15 mouse cellular contexts compared by ENCODE assay signal in genomic region chr19:10974238-10974865, GRCm38 (mm10). TPM values are rescaled to one million over a fixed set of nuclear protein-coding genes. Genes with fewer than 3 reads are reported as not detected.
DNase-seq lines count a peak whose midpoint lies in the region; ATAC-seq and TF ChIP-seq lines count a peak whose summit lies in the region.
"Had no signal": no experiment of that assay in that cellular context is flagged by ENCODE, and none has a peak within 500 bp of the region (broad histone marks: within the 10 kb centered on the region; RNA-seq: fewer than 3 reads in every experiment).

Gene Ms4a10 (minus strand): TSS chr19:10974670.

- no peaks in the 10 kb centered on the region for H3K36me3 ChIP-seq in kidney, embryonic 16.5 days (ENCODE audit: insufficient read depth, low read length)
- no peaks in the 10 kb centered on the region for H3K36me3 ChIP-seq in E14TG2a.4 (ENCODE audit: insufficient read depth, low read length)
- no peaks in the 10 kb centered on the region for H3K36me3 ChIP-seq in limb, embryonic 12.5 days
- H3K36me3 ChIP-seq: forebrain, embryonic 15.5 days; midbrain, embryonic 15.5 days had no signal

- peaks cover 13% of the 10 kb centered on the region for H3K4me1 ChIP-seq in kidney, embryonic 16.5 days (ENCODE audit: insufficient read depth, low read length)
- peaks cover 53% of the 10 kb centered on the region for H3K4me1 ChIP-seq in E14TG2a.4 (replicated peaks; ENCODE audit: low read depth, low read length)
- H3K4me1 ChIP-seq in limb, embryonic 12.5 days (replicated peaks), result no peaks in the 10 kb centered on the region
- H3K4me1 ChIP-seq: forebrain, embryonic 15.5 days had no signal

- no peak within 1 kb of the TSS for H3K4me2 ChIP-seq in kidney, embryonic 16.5 days (replicated peaks; ENCODE audit: low read depth, low read length)
- no peak within 1 kb of the TSS for H3K4me2 ChIP-seq in limb, embryonic 12.5 days
- H3K4me2 ChIP-seq: forebrain, embryonic 15.5 days; midbrain, embryonic 15.5 days had no signal

- TF ChIP-seq CTCF in E14TG2a.4 (conservative IDR thresholded peaks at IDR 0.05; ENCODE audit: low read length), result no peak

- peak within 1 kb of the TSS; percentile 12; the same call in 1 of the 2 replicates for H3K9ac ChIP-seq in kidney, embryonic 16.5 days (replicated peaks; ENCODE audit: low read length)
- H3K9ac ChIP-seq in limb, embryonic 12.5 days (replicated peaks), result no peak within 1 kb of the TSS
- H3K9ac ChIP-seq: forebrain, embryonic 15.5 days; liver, embryonic 14.5 days; midbrain, embryonic 15.5 days had no signal

- H3K9me3 ChIP-seq in kidney, embryonic 16.5 days (ENCODE audit: low read length), result peaks cover 6% of the 10 kb centered on the region; the same call in 1 of the 2 replicates
- H3K9me3 ChIP-seq in E14TG2a.4 (ENCODE audit: low read length), result peaks cover 6% of the 10 kb centered on the region
- 0 out of 2 replicates have a peak, but pooled peaks cover 6% of the 10 kb centered on the region for H3K9me3 ChIP-seq in limb, embryonic 12.5 days
- H3K9me3 ChIP-seq: forebrain, embryonic 15.5 days; midbrain, embryonic 15.5 days had no signal

- peak; percentile 11 for DNase-seq in embryo, embryonic 10 days (ENCODE audit: low spot score)
- DNase-seq in embryo, embryonic 10.5 days (ENCODE audit: low spot score), result no peak
- DNase-seq in kidney, adult 9 months, result no peak
- DNase-seq: right cerebral cortex, postnatal 4 days; thymus, adult 2 months had no signal

- no peaks in the 10 kb centered on the region for H3K27me3 ChIP-seq in kidney, embryonic 16.5 days (ENCODE audit: insufficient read depth, low read length)
- H3K27me3 ChIP-seq in E14TG2a.4 (ENCODE audit: insufficient read depth, low read length), result peaks cover 6% of the 10 kb centered on the region; the same call in 1 of the 2 replicates
- H3K27me3 ChIP-seq in limb, embryonic 12.5 days, result no peaks in the 10 kb centered on the region
- H3K27me3 ChIP-seq: forebrain, embryonic 15.5 days; midbrain, embryonic 15.5 days had no signal

- WGBS in kidney, embryonic 16.5 days, result 16% methylated on average over 4 of the region's 4 CpGs
- WGBS in limb, embryonic 12.5 days, result 23% methylated on average over 4 of the region's 4 CpGs

- peak within 1 kb of the TSS; percentile 45; the same call in 1 of the 2 replicates for H3K27ac ChIP-seq in kidney, embryonic 16.5 days (ENCODE audit: low read length)
- no peak within 1 kb of the TSS; the same call in 1 of the 2 replicates for H3K27ac ChIP-seq in limb, embryonic 12.5 days
- H3K27ac ChIP-seq: forebrain, embryonic 15.5 days; liver, embryonic 14.5 days; midbrain, embryonic 15.5 days had no signal

- no peak within 1 kb of the TSS for H3K4me3 ChIP-seq in kidney, embryonic 16.5 days (ENCODE audit: low read length)
- peak within 1 kb of the TSS; percentile 43 for H3K4me3 ChIP-seq in E14TG2a.4 (replicated peaks; ENCODE audit: low read length)
- H3K4me3 ChIP-seq in limb, embryonic 12.5 days (replicated peaks), result no peak within 1 kb of the TSS
- H3K4me3 ChIP-seq: forebrain, embryonic 15.5 days; midbrain, embryonic 15.5 days had no signal

- ATAC-seq in kidney, embryonic 16.5 days (ENCODE audit: low FRiP score, low TSS enrichment), result peak; percentile 63
- ATAC-seq in limb, embryonic 12.5 days (ENCODE audit: insufficient number of reproducible peaks, insufficient read depth, low FRiP score, low TSS enrichment, low read depth), result peak; percentile 52; the same call in 1 of the 2 replicates
- no peak for ATAC-seq in granulocyte monocyte progenitor cell, adult 5-6 weeks (replicated peaks; ENCODE audit: poor library complexity, severe bottlenecking)
- ATAC-seq in megakaryocyte progenitor cell, adult 5-6 weeks (replicated peaks; ENCODE audit: poor library complexity), result no peak
- ATAC-seq: forebrain, embryonic 15.5 days; midbrain, embryonic 15.5 days had no signal

RNA-seq across cellular contexts. Expression of gene Ms4a10, which starts in this region (rescaled TPM):
- polyA plus RNA-seq in kidney, embryonic 16.5 days (2015; fragmentation: Nextera tagmentation; extraction: Ambion mirVana), result not detected in 2 replicates
- not detected in 2 replicates for polyA plus RNA-seq in limb, embryonic 12.5 days (2016; fragmentation: Nextera tagmentation; extraction: Ambion mirVana)
- total RNA-seq in granulocyte monocyte progenitor cell, adult 5-6 weeks (2014; fragmentation: Nextera tagmentation), result not detected in 2 replicates
- not detected in 2 replicates for total RNA-seq in granulocyte monocyte progenitor cell, adult 5-6 weeks (2017)
- total RNA-seq in megakaryocyte progenitor cell, adult 5-6 weeks (2015), result not detected in 2 replicates
- total RNA-seq in megakaryocyte progenitor cell, adult 5-6 weeks (2017), result not detected in 2 replicates
- total RNA-seq: left cerebral cortex, adult 18-20 months; neutrophil, adult 5-6 weeks had no signal
- polyA plus RNA-seq: forebrain, embryonic 15.5 days; midbrain, embryonic 15.5 days had no signal

Comparison
In these comparisons a context has a peak if more than half of its experiments do, and no peak if none do; other contexts are left out.
1. Peak in ATAC-seq, H3K27ac ChIP-seq and H3K9ac ChIP-seq in kidney, embryonic 16.5 days; RNA of the gene not detected or under 1 TPM.
2. Peak in ATAC-seq in limb, embryonic 12.5 days; RNA of the gene not detected or under 1 TPM.